16 mouse cellular contexts compared by ENCODE assay signal in the genomic region with DNA sequence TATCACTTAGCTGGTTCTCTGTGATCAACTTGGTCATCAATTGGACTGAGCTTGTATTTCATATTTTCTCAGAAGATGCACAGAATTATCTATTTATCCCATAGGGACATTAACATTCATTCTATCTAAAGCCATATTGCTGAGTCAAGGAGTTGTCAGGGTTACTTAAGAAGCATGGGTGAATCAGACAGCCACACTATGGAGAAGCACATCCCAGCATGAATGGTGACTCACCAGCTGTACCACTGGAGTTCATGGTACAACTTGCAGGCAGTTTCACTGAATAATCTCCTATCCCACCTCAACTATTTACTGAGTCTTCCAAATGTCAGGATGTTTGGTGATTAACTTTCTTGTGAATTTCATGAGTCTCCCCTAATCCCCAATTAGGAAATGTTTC.
A peak's percentile ranks its signal among the peaks of the same experiment; 100 is the strongest.
DNase-seq lines count a peak whose midpoint lies in the region.
"Had no signal": no experiment of that assay in that cellular context is flagged by ENCODE, and none has a peak within 500 bp of the region (broad histone marks: within the 10 kb centered on the region; RNA-seq: fewer than 3 reads in every experiment).

No protein-coding gene starts in this region.

- peak; percentile 63 for DNase-seq in 3134 (ENCODE audit: extremely low read depth, insufficient read length, low spot score)
- DNase-seq in 416B (ENCODE audit: low read depth), result peak; percentile 76
- DNase-seq in NIH3T3 (ENCODE audit: low read depth), result peak; percentile 56
- DNase-seq in cerebellum, adult 8-10 months, result no peak
- DNase-seq in frontal cortex, postnatal 10 days (ENCODE audit: low spot score in 2 of 2), result no peak
- no peak for DNase-seq in heart, adult 8-10 months (ENCODE audit: low spot score)
- DNase-seq: adrenal gland, postnatal 10 days; adrenal gland, postnatal 36 days; B cell, adult 2 months; cerebellum, adult 11 months; cerebellum, adult 2 months; cerebellum, postnatal 25 days; gastrocnemius, postnatal 10 days; gastrocnemius, postnatal 36 days; heart, adult 2 months; kidney, adult 2 months had no signal

Comparison
In these comparisons a context has a peak if more than half of its experiments do, and no peak if none do; other contexts are left out.
1. DNase-seq: peak in 3134 (single experiment), 416B (single experiment) and NIH3T3 (single experiment); none in cerebellum, adult 8-10 months (single experiment), frontal cortex, postnatal 10 days (0 of 2) and heart, adult 8-10 months (single experiment).